Mouse (Mus musculus): ENCODE measurements around the gene Ddx41.

The Ddx41 gene

DNA sequence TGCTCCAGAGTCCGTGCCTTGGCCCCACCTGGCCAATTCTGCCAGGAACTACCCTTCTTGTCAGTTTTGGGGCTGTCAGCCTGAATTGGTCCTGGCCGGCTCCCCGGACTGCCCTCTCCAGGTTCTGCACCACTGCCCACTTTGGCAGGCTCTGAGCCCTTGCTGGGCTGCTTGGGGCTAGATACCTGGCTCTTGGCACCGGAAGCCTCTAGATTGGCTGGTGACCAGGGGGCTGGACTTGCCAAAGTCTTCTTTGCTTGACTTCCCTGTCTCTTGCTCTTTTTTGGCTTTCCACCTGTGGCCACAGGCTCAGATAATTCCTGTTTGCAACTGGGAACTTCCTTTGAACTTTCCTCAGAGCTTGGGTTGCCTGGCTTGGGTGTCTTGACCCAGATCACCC is 6.4 kb upstream of the Ddx41 start:
- in situ Hi-C loops (cut with MboI, MseI): no loop called here

DNA sequence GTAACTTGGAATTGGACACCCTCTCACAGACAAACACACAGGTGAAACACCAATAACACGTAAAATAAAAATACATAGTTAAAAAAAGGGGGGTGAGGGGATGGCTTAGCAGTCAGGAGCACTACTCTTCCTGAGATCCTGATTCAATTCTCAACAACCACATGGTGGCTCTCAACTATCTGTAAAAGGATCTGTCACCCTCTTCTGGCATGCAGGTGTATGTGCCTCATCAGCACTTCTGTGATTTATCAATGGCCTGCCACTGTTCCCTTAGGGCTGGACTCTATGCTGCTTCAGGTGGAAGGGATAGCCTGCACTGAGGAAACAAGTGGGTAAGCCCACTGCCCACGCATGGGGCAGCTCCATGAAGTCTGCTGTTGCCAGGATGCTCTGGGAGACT is 4.5 kb upstream of the Ddx41 start:
- in situ Hi-C loops (cut with MboI, MseI): no loop called here

DNA sequence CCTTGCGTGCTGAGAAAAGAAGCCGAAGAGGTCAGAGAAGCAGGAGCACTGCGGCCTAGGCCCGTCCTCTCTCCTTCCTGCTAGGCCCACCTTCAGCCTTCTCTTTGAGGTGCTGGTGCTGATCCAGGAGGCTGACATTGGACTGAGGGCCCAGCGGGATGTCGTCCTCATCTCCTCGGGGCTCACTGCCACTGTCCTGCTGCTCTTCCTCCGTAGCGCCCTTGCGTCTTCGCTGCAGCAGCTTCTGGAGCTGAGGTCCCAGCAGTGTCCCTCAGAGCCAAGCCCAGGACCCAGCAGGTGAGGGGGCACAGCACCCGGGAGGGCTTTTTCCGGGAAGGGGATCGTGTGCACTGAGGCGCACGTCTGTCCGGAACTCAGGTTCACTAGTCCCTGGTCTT is 663 bp downstream of the Ddx41 start:
- in situ Hi-C loops (cut with MboI, MseI): no loop called here

DNA sequence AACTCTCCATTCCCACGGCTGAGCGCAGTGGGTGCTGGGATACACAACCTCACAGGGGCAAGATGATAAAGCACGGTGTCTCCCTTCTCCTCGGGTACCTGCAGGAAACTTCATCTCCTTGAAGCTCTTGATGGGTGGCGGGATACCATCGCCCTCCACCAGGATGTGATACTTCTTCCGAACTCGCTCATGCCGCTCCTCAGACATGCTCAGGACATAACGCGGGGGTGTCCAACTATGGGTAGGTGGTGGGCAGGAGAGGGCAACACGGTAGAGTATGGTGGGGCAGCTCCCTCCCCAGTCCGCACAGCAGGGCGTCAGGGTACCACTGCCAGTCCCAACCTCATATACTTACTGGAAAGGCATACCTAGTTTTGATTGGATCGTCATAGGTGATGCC is 1.3 kb downstream of the Ddx41 start:
- in situ Hi-C loops (cut with MboI, MseI): no loop called here

DNA sequence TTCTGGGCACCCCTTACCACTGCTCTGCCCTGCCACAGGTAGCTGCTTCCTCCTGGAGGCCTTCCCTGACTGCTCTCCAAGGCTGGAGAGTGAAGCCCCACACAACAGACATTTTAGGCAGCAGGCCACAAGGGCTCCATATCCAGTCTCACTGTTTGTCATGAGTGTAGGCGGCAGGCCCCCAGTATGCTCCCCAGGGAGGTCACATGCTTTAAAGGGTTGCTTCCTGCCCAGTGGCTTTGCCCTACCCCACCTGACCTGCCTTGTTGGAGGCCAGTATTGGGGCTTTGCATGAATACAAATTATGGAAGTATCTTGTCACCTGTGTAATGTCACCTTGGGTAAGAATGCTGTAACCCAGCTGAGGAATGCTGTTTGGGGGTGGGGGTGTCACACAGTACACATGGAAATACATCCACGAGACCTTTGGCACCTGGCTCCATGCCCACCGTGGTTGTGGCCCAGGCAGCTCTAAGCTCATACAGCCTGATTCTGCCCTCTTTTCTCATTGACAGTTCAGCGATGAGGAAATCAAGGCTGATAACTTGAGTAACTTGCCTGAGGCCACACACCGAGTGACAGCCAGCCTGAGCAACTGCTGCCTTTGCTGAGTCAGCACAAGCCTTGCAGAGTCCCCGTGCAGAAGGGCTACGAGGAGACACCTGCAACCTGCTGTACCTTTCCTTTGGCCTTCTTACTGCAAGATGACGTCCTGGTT is 7.1 kb downstream of the Ddx41 start, which contains the start of gene Dok3:
Dok3 (minus strand) TSS at position 99 of the 718 bp plus-strand sequence.
- in situ Hi-C loops (cut with MboI, MseI): no loop called here

DNA sequence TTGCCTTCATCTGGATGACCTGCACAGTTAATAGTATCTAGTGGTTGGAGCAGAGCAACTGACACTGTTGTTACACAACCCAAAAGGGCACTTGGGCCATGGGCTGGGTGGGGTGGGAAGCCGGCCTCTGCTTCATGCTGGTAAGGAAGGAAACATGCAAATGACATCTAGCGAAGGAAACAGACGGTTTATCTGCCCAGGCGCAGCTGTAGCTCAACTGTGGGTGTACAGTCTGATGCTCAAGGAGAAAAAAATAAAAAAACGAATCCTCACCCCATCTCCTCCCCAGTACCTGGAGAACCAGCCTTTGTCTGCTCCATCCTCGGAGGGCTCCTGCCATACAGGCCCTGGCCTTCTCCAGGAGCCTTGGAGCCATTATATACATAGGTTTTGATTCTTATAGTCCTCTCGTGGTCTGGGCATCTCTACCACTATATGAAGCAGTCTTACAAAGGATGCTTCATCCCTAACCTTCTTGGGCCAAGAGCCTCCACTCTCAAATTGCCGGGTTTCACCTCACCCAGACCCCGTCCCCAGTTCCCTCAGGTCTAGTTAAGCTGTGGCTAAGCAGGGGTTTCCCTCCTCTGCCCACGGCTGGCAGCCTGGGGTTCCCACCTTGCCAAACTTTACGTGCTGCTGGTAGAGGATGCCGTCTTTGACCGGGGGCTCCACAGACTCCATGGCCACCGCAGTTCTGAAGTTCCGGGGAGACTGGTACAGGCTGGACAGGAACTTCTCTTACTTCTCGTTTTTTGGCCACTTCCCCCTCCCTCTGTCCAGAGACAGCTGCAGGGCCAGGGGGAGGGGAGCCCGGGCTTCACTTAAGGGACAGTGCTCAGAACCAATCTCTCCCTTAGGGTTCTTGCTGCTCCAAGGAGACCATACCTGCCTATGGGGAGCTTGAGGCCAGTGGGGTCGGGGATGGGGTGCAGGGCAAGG is 8.4 kb downstream of the Ddx41 start:
- in situ Hi-C loops (cut with MboI, MseI): no loop called here

DNA sequence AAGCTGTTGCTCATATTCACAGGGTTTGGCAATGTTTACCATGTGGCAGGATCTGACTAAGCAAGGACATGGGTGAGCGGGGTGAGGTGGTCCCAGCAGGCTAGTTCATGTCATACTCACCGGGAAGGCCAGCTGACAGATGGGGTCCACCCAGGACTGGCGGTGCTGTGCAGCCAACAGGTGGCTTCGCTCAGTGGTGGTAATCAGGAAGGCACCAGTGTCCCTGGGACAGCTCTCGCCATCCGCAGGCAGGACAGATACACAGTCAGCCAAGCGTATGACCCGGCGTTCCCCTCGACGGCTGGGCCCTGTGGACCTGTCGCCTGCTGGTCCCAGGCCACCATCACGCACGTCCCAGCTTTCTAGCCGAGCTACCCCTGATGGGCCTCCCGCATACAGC is 9.2 kb downstream of the Ddx41 start:
- in situ Hi-C loops (cut with MboI, MseI): no loop called here

DNA sequence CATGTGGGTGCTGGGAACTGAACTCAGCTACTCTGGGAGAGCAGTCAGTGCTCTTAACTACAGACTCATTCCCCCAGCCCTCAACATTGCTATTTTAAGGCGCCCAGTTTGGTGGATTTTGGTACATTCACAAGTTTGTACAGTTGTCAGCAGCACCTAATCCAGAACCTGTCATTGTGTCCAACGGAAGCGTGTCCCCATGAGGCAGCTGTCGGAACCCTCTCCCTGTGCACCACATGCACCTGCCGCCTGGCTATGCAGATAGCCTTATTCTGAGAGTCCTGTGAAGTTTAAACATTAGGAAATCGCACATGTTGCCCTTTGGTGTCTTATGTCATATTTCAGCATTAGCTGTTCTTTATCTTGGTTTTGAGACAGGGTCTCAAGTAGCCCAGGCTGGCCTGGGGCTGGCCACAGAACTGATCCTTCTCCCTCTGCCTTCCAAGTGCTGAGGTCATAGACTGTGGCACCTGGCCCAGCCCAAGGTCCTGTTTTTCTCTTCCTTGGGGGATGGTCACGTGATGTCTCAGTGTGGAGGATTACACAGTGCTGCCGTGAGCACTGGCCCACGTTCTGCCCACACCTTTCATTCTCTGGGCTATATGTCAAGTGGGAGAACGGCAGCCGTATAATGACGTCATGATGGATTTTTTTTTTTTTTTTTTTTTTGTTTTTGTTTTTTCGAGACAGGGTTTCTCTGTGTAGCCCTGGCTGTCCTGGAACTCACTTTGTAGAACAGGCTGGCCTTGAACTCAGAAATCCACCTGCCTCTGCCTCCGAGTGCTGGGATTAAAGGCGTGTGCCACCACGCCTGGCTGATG is 10.5 kb downstream of the Ddx41 start:
- in situ Hi-C loops (cut with MboI, MseI): no loop called here

DNA sequence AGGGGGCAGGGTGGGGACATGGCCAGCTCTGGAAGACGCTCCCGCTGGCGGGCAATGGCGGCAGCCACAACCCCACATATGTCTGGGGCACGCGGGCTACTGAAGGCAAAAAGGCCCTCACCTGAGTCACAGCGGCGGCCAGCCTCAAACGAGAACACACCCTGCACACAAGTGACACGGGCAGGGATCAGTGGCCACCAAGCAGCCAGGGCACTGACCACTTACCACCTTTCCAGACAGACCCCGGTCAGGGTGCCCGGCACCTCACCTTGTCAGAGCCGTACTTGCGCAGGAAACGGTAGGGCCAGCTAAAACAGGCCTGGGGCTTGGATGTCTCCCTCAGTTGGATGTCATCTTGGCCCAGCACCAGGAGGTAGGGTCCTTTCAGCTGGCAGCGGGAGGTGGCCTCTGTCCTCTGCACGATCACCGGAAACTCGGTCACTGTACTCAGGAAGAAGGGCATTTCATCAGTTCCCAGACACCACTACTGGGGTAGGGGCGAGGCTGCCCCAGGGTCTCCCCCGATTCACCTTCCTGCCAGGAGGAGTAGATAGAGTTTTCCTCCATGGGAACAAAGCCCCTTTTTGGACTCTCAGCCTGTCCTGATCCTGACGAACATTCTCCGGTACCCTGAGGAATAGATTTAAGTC is 12.4 kb downstream of the Ddx41 start:
- in situ Hi-C loops (cut with MboI, MseI): no loop called here

DNA sequence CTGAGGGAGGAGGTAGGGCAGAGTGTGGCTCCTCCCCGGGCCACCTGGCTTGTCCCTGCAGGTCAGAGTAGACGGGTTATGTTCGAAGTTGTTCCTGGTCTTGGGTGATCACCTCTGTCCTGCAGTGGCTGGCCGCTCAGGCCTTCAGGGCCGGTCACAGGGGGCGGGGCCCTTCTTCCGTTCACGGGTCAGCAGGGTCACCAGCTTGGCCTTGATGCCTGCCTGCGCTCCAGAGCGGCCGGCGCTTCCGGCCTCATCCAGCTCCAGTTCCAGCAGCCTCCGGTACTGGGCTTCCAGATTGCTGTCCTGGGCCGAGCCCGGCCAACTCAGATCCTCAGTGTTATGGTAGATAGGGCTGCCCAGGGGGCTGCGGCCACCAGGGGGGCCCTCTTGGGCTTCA is 13.2 kb downstream of the Ddx41 start:
- in situ Hi-C loops (cut with MboI, MseI): no loop called here

DNA sequence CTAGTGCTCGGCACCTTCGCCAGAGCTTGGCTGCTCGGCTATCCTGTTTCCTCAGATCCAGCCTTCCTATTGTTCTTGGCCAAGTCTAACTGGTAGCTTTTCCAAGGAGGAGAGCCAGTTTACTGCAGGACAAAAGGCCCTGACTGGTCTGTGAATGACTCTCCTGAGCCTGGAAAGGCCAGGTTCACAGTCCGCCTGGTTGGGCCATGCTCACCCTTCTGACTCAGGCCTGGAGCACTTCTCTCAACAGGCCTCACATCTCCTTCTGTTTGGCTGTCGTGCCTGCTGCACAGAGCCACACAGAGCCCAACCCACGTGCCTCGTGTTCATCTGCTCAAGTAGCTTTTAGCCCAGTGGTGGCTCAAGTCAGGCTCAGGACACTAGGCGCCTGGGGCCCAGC is 13.7 kb downstream of the Ddx41 start:
- in situ Hi-C loops (cut with MboI, MseI): no loop called here

DNA sequence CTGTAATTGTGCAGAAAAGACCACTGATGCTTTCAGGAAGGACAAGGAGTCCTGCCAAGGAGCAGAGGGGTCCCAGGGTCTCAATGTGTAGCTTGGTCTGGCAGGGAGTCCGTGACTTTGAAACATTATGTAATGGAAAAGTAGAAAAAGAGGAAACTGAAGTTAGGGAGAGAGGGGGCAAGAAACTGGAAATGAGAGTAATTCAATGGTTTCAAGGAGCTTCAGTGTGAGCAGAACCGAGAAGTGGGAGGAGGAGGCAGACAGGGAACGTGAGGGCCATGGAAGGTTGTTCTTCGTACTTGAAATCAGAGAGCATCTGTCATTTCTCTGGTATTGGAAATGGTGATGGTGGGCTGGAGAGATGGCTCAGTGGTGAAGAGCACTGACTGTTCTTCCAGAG is 16.9 kb downstream of the Ddx41 start:
- in situ Hi-C loops (cut with MboI, MseI): no loop called here

DNA sequence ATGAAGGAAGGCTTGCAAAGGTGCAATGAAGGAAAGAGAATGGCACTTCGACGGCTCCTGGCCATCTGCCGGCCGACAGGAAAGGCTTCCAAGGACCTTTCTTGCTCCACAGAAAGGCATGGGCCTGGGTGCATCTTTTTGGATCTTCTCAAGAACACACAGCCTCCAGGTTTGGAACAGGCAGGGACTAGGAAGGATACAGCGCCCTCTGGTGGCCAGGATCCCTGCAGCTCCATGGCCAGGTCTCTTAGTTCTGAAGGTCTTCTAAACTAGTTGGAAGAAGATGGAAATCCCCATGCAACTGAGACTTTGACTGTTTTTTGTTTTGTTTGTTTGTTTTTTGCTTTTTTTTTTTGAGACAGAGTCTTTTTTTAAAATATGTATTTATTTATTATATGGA is 19.5 kb downstream of the Ddx41 start:
- in situ Hi-C loops (cut with MboI, MseI): no loop called here

DNA sequence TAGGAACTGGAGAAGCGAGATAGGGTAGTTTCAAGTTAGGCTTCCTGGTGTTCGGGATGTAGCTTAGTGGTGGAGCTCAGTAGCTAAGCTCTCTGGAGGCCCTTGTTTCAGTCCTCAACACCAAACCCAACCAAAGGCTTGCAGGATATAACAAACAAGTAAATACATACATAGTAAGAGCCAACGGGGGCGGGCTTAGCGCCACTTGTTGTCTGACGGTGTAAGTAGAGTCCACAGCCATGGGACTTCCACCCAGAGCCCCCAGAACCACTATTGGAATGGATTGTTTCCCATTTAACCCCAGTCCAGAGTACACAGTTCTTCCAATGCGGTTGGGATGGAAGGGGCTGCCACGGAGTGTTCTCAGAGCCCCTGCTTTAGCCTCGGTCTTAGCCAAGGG is 22.6 kb downstream of the Ddx41 start:
- in situ Hi-C loops (cut with MboI, MseI): loop anchor here (5.0 kb wide), 2 partner anchors 37 to 107 kb away; no protein-coding TSS in a partner anchor

DNA sequence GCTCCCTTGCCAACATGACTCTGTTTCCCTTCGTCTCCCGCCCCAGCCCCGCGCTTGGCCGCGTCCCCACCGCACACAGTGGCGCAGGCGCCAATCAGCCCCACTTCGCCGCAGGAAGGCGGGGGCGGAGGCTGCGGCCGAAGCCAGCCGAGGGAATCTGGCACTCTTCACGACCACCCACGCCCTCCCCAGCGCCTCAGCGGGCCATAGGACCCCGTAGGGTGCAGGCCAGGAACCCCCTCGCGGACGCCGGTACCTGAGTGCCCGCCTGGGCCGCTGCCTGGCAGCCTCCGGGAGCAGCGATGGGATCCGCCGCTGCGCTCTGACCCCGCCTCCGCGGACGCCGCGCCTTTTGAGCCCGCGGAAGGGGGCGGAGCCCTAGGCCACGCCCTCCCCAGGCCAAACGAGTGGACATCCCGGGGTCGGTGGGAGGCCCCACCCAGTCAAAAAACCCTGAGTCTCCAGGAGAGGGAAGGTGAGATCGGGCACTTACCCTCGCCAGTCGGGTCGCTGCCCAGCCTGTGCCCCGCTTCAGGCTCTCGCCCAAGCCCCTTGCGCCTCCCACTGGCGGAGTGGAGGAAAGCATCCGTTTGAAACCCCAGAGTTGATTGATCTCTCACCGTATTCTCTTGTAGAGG is 23.2 kb downstream of the Ddx41 start, which contains the start of gene Pdlim7:
Pdlim7 (minus strand) TSS at position 566 of the 638 bp plus-strand sequence.
- in situ Hi-C loops (cut with MboI, MseI): loop anchor here (5.0 kb wide), 2 partner anchors 36 to 106 kb away; no protein-coding TSS in a partner anchor

DNA sequence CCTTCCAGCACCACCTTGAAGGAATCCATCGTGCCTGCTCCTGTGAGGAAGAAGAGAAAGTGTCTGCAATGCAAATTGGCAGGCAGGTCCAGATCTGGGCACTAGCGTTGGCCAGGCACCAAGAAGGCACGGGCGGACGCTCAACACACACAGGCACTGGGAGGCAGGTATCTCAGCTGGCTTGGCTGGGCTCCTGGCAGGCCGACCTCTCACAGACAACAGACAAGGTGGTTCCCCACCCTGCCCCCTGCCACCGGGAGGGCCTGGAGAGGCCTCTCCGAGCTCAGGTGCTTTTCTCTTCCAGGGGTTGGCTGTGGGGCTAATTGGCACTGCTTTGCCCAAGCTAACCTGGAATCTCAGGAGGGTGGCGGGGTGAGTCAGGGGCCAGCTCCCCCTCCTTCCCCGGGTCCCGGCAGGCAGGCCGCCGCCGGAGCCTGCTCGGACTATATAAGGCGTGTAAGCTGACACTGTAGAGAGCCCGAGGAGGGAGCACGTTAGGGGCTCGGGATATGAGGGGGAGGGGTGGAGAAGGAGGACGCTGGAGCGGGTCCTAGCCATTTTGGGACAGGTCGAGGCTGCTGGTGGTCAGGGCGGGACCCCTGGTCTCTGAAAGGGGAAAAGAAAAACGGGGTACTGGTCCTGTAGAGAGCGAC is 24.0 kb downstream of the Ddx41 start:
- in situ Hi-C loops (cut with MboI, MseI): loop anchor here (5.0 kb wide), 2 partner anchors 35 to 105 kb away; no protein-coding TSS in a partner anchor

DNA sequence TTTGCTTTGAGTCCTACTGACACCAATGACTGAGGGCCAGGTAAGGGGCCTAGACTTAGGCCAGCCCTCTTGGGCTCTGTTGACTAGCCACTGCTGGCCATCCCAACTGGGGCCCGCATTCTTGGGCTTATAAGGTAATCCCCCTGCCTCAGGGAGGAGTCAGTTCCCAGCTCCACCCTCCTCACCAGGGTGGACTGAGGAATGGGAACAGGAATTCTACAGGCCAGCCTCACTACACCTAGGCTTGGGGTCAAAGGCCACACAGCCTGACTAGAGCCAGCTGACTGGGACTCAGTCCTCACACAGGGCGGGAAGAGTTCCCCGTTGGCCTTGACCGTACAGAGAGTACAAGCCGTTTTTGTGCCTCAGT is 25.0 kb downstream of the Ddx41 start:
- in situ Hi-C loops (cut with MboI, MseI): loop anchor here (5.0 kb wide), 2 partner anchors 34 to 104 kb away; no protein-coding TSS in a partner anchor

DNA sequence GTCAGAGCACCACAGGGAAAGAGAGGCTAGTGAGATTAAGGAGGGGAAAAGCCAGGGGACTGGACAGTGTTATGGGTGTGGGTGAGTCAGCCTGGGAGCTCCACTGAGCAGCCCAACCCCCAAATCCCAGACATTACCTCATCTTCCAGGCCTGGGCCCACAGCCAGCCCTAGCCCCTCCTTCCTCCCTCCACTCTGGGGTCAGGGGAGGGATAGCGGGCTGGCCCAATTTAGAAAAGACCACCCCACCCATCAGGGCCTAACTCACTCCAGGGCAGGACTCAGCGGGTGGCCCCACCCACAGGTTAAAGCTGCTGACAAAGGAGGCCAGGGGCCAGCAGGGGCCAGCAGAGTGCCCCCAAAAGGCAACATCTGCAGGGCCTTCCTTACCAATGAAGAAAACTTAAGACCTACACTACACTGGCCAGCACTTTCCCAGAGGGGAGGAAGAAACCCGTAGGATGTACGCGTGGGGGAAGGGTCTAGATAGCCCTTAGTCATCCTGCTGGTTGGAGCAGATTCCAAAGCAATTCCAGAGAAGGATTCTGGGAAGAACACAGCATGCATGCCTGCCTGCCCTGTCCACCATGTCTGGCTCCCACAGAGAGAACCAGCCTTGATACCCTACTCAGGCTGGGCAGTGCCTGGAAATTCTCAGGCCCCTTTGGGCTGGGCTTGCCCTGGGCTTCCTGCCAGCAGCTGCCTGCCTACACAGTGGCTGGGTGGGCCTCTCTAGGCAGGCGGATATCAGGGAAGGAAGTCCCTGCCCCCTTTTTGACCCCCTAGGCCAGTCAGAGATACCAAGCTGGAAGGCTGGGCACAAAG is 25.6 kb downstream of the Ddx41 start:
- in situ Hi-C loops (cut with MboI, MseI): loop anchor here (5.0 kb wide), 2 partner anchors 34 to 104 kb away; no protein-coding TSS in a partner anchor

DNA sequence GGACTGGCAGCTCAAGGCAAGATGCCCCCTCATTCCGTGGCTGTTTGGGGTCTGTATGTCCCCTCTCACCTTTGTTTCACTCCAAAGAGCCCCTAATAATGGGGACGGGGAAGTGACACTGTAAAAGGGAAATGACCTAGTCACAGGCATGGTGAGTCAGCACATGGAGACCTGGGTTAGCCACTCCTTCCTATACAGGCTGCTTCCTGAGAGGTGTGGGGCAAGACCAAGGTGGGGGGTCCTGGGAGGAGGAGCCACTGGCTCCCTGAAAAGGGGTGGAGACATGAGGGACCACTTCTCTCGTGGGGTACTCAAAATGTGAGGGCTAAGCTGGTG is 26.2 kb downstream of the Ddx41 start:
- in situ Hi-C loops (cut with MboI, MseI): loop anchor here (5.0 kb wide), 2 partner anchors 33 to 103 kb away; no protein-coding TSS in a partner anchor

Data from T-helper 2 cell (primary cell).